Mouse (Mus musculus) stomach, embryonic 14.5 days (tissue): ENCODE measurements around the gene Ret. TPM values are rescaled to one million over a fixed set of nuclear protein-coding genes. Genes with fewer than 3 reads are reported as not detected.

Experiments used
- ATAC-seq: fragments of 200-750 bp; cut with Nextera tagmentation; 2 replicates; pipeline ENCODE4 v1.8.0; 2017; ENCODE audit warnings: low read depth, moderate TSS enrichment; ENCODE audit not compliant: insufficient number of reproducible peaks, insufficient read depth, low FRiP score
- H3K27ac ChIP-seq: fragments of 300-500 bp; sonication (generic); 2 replicates; pipeline ENCODE4 v1.5.1; 2014; ENCODE audit warnings: mild to moderate bottlenecking, low read length, moderate library complexity, mixed read lengths
- H3K27me3 ChIP-seq: fragments of 300-500 bp; sonication (generic); 2 replicates; pipeline ENCODE4 v1.6.1; 2014; ENCODE audit warnings: low read length, control low read depth, mixed read lengths; ENCODE audit not compliant: control insufficient read depth, insufficient read depth
- H3K36me3 ChIP-seq: fragments of 300-500 bp; sonication (generic); 2 replicates; pipeline ENCODE4 v1.6.1; 2014; ENCODE audit warnings: mild to moderate bottlenecking, control low read depth, low read length, moderate library complexity, mixed read lengths; ENCODE audit not compliant: control insufficient read depth, insufficient read depth
- H3K4me1 ChIP-seq: fragments of 300-500 bp; sonication (generic); 2 replicates; pipeline ENCODE4 v1.6.1; 2014; ENCODE audit warnings: low read length, control low read depth, mixed read lengths; ENCODE audit not compliant: control insufficient read depth, insufficient read depth
- H3K4me2 ChIP-seq: fragments of 300-500 bp; sonication (generic); replicated peaks from 2 replicates; pipeline ENCODE4 v1.6.1; 2014; ENCODE audit warnings: low read depth, low read length, control low read depth
- H3K4me3 ChIP-seq: fragments of 300-500 bp; sonication (generic); 2 replicates; pipeline ENCODE4 v1.5.1; 2014; ENCODE audit warnings: low read depth, low read length, control low read depth
- H3K9ac ChIP-seq: fragments of 300-500 bp; sonication (generic); replicated peaks from 2 replicates; pipeline ENCODE4 v1.6.1; 2014; ENCODE audit warnings: low read depth, mild to moderate bottlenecking, control low read depth, low read length, moderate library complexity, mixed read lengths
- H3K9me3 ChIP-seq: fragments of 300-500 bp; sonication (generic); 2 replicates; pipeline ENCODE4 v1.6.1; 2016; ENCODE audit warnings: low read depth, low read length, control low read depth; ENCODE audit not compliant: control insufficient read depth
- WGBS: fragments of 180-500 bp; shearing (Covaris S2); extraction: QIAGEN DNeasy Blood & Tissue Kit; methylation state at CpG from one replicate; pipeline ENCODE4 v1.1.7; 2014; 5-methylcytosine and 5-hydroxymethylcytosine counted together
- polyA plus RNA-seq: library from polyadenylated mRNA; unstranded; fragments of >200 nt; fragmentation: Nextera tagmentation; extraction: Ambion mirVana; gene quantifications from 2 replicates; pipeline ENCODE4 v1.2.1, GENCODE M21; 2014

Gene Ret
- polyA plus RNA-seq, 1 experiment from 2014 or later, result 15.0 TPM

DNA sequence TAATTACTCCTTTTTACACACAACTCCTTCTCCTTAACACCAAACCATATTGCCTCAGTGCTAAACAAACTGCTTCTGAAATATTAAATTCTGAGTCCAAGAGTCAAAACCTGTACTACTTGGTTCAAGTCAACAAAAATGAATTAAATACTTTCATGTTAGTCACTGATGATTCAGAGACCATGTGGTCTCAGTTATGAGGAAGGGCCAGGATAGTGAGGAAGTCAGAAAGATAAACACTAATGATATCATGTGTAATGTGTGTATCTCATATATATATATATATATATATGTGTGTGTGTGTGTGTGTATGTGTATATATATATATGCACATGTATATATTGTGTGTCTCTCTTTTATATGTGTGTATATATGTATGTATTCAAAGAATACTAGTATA, 70.9 kb downstream of the Ret start:
- ATAC-seq, result no peak
- Histone ChIP-seq H3K9me3 (no peaks in the 10 kb centered on the region), H3K4me1 (no peaks in the 10 kb centered on the region), H3K4me3 (no peak overlapping the region), H3K36me3 (no peaks in the 10 kb centered on the region; the same call in 1 of the 2 replicates), H3K4me2 (no peak overlapping the region), H3K27ac (no peak overlapping the region), H3K9ac (no peak overlapping the region), H3K27me3 (no peaks in the 10 kb centered on the region)

GRCm38 (mm10) chr6:118122767-118123166, 74.8 kb downstream of the Ret start:
- no peak overlapping the region for H3K27ac ChIP-seq
- H3K9me3 ChIP-seq, result no peaks in the 10 kb centered on the region
- no peak overlapping the region for H3K4me2 ChIP-seq
- H3K9ac ChIP-seq, result no peak overlapping the region
- 81% methylated on average over 1 of the region's 1 CpGs for WGBS
- no peaks in the 10 kb centered on the region for H3K27me3 ChIP-seq
- no peaks in the 10 kb centered on the region for H3K4me1 ChIP-seq
- H3K36me3 ChIP-seq, result no peaks in the 10 kb centered on the region; the same call in 1 of the 2 replicates
- no peak overlapping the region for H3K4me3 ChIP-seq
- no peak for ATAC-seq

DNA sequence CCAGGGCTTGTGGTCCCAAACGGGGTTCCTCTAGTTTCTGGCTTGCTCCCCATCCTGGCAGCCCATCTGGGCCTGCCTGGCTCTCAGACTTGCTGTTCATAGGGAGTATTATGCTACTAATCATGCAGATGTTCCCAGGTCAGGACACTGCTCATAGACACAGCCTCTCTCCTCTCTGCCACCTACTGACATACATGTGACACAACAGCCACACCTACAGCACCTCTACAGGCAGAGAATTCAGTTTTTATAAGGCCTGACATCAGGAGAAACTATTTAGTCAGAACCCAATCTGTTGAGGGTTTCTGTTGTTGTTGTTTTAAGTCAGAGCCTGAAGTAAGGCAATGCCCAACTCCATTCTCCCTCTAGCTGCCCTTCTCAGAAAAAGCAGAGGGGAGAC, 85.7 kb downstream of the Ret start:
- Histone ChIP-seq H3K4me1 (no peaks in the 10 kb centered on the region), H3K27ac (no peak overlapping the region), H3K36me3 (peaks cover 4% of the 10 kb centered on the region; the same call in 1 of the 2 replicates), H3K4me2 (no peak overlapping the region), H3K27me3 (no peaks in the 10 kb centered on the region), H3K9me3 (no peaks in the 10 kb centered on the region), H3K9ac (no peak overlapping the region), H3K4me3 (no peak overlapping the region)
- WGBS, result 61% methylated on average over 1 of the region's 1 CpGs
- ATAC-seq, result no peak

Other genes with a start within 250 kb of the Ret start
- gene Rasgef1a, start 186.3 kb downstream of the Ret start, polyA plus RNA-seq, result 0.14 and 0.21 TPM in 2 replicates
- gene Csgalnact2, start 58.6 kb downstream of the Ret start, polyA plus RNA-seq, result 15.1 and 18.5 TPM in 2 replicates
- 30.4 and 34.0 TPM in 2 replicates for gene Bms1, start 221.8 kb upstream of the Ret start, polyA plus RNA-seq